Mouse (Mus musculus): Measurements from ENCODE around the gene Sos1.
"Not testable (repeated sequence)": the region's sequence is repeated elsewhere in the genome, so short reads cannot be mapped to it uniquely, and the experiment has no call there.

Gene Sos1

GRCm38 (mm10) chr17:80420998-80421397, 59.3 kb downstream of the Sos1 start:
- no peak for DNase-seq (ENCODE audit: low read depth)

- peak; percentile 45 for DNase-seq (ENCODE audit: low read depth)
These were observed 61.6 kb downstream of the Sos1 start for GRCm38 (mm10) chr17:80418572-80419210.

GRCm38 (mm10) chr17:80411182-80411581, 69.1 kb downstream of the Sos1 start:
- peak; percentile 26 for DNase-seq (ENCODE audit: low read depth)

GRCm38 (mm10) chr17:80398243-80398642, 82.0 kb downstream of the Sos1 start:
- no peak for DNase-seq (ENCODE audit: low read depth)

GRCm38 (mm10) chr17:80391423-80392403, 88.5 kb downstream of the Sos1 start:
- peak; percentile 92 for DNase-seq (ENCODE audit: low read depth)

- no peak for DNase-seq (ENCODE audit: low read depth)
These were observed 90.2 kb downstream of the Sos1 start for GRCm38 (mm10) chr17:80390024-80390423.

- no peak for DNase-seq (ENCODE audit: low read depth)
These were observed 94.6 kb downstream of the Sos1 start for GRCm38 (mm10) chr17:80385671-80386070.

- DNase-seq (ENCODE audit: low read depth): not testable (repeated sequence)
These were observed 101.9 kb downstream of the Sos1 start for GRCm38 (mm10) chr17:80378386-80378785.

GRCm38 (mm10) chr17:80373726-80374096, 106.5 kb downstream of the Sos1 start:
- no peak for DNase-seq (ENCODE audit: low read depth)

- DNase-seq (ENCODE audit: low read depth): peak; percentile 93
These were observed 107.1 kb downstream of the Sos1 start, which contains the start of gene Gm10190 for GRCm38 (mm10) chr17:80372989-80373725. Gene Gm10190 (minus strand): TSS chr17:80373541.

- DNase-seq (ENCODE audit: low read depth): no peak
These were observed 111.6 kb downstream of the Sos1 start for GRCm38 (mm10) chr17:80368606-80369005.

GRCm38 (mm10) chr17:80367276-80367675, 113.0 kb downstream of the Sos1 start:
- no peak for DNase-seq (ENCODE audit: low read depth)

- DNase-seq (ENCODE audit: low read depth): no peak
These were observed 120.0 kb downstream of the Sos1 start for GRCm38 (mm10) chr17:80360245-80360644.

GRCm38 (mm10) chr17:80347234-80347633, 133.0 kb downstream of the Sos1 start:
- no peak for DNase-seq (ENCODE audit: low read depth)

GRCm38 (mm10) chr17:80346591-80347125, 133.6 kb downstream of the Sos1 start:
- no peak for DNase-seq (ENCODE audit: low read depth)

GRCm38 (mm10) chr17:80345277-80345676, 135.0 kb downstream of the Sos1 start:
- peak; percentile 16 for DNase-seq (ENCODE audit: low read depth)
